Mouse (Mus musculus): ENCODE measurements around the gene Nub1. TPM values are rescaled to one million over a fixed set of nuclear protein-coding genes. Genes with fewer than 3 reads are reported as not detected.
A peak's percentile ranks its signal among the peaks of the same experiment; 100 is the strongest.

Gene Nub1
- polyA plus RNA-seq, 1 experiment = 80.0 TPM

DNA sequence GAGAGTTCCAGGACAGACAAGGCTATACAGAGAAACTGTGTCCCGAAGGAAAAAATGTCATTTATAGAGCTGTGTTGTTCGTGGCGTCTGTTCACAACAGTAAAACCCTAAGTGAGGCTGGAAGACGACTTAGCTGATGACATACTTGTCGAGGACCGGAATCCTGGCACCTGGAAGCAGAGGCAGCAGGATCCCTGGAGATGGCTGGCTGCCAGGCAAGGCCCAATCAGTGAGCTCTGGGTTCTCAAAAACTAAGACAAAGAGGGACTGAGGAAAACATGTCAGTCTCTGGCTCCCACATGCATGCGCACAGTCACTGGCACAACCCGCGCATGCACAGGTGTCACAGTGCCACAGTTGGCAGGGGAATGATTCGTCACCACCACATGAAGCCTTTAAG is 52.3 kb downstream of the Nub1 start:
- DNase-seq (ENCODE audit: extremely low spot score in 1 of 2, low spot score in 1 of 2) = no peak

DNA sequence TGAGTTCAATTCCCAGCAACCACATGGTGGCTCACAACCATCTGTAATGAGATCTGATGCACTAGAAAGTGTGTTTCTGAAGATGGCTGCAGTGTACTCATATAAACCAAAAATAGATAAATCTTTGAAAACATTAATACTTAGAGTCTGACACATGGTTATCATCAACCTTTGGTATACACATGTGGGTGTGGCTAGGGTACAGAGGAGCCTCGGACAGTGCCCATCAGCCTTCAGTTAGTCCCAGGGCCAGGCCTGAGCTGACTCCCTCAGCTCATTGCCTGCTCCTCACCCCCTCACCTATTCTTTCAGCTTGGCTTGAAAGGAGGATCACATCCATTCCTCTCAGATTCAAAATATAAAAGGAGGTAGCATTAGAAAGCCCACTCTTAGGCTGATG is 53.2 kb downstream of the Nub1 start:
- DNase-seq (ENCODE audit: extremely low spot score in 1 of 2, low spot score in 1 of 2) = no peak

GRCm38 (mm10) chr5:24739141-24739753 is 53.9 kb downstream of the Nub1 start:
- DNase-seq (ENCODE audit: extremely low spot score in 1 of 2, low spot score in 1 of 2) = peak; percentile 33 to 38

GRCm38 (mm10) chr5:24741172-24741885 is 56.0 kb downstream of the Nub1 start:
- DNase-seq (ENCODE audit: extremely low spot score in 1 of 2, low spot score in 1 of 2) = no peak

DNA sequence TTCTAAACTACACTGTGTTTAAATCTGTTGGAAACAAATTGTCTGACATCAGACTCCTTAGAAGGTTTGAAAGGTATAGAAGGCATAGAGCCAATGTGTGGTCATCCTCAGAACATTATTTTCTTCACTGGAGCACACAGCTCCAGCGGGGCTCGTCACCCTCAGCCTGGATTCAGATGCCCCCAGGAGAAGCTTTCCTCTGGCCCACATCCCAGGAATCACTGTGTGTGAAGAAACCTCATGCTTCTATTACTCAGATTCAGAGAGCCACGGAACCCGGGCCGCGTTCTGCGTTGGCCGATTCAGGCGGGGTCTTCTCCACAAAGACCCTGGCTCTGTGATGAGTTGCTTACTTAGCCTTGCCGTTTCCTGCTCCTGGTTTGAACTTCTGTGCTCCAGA is 58.6 kb downstream of the Nub1 start:
- DNase-seq (ENCODE audit: extremely low spot score in 1 of 2, low spot score in 1 of 2) = no peak

GRCm38 (mm10) chr5:24747533-24747932 is 62.2 kb downstream of the Nub1 start:
- DNase-seq (ENCODE audit: extremely low spot score in 1 of 2, low spot score in 1 of 2) = no peak

DNA sequence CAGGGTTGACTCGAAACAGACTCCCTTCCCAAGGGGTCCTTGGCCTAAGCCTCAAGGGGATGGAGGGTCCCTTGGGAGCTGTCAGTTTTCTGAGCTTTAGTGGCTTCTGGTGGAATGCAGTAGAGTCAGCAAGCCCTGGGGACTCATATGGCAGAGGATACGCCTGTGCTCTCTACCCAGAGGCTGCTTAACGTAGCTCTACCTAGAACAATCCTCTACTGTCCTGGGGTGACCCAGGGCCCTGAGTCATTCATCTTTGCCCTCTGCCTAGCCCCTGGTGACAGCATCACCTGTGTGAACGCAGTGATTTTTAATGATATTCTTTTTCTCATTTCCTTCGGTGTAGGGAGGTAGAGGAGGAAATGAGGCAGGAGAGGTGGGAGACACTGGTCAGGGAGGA is 64.4 kb downstream of the Nub1 start:
- no peak for DNase-seq (ENCODE audit: extremely low spot score in 1 of 2, low spot score in 1 of 2)

GRCm38 (mm10) chr5:24750321-24751304 is 65.3 kb downstream of the Nub1 start:
- DNase-seq (ENCODE audit: extremely low spot score in 1 of 2, low spot score in 1 of 2) = peak; percentile 62 to 82

DNA sequence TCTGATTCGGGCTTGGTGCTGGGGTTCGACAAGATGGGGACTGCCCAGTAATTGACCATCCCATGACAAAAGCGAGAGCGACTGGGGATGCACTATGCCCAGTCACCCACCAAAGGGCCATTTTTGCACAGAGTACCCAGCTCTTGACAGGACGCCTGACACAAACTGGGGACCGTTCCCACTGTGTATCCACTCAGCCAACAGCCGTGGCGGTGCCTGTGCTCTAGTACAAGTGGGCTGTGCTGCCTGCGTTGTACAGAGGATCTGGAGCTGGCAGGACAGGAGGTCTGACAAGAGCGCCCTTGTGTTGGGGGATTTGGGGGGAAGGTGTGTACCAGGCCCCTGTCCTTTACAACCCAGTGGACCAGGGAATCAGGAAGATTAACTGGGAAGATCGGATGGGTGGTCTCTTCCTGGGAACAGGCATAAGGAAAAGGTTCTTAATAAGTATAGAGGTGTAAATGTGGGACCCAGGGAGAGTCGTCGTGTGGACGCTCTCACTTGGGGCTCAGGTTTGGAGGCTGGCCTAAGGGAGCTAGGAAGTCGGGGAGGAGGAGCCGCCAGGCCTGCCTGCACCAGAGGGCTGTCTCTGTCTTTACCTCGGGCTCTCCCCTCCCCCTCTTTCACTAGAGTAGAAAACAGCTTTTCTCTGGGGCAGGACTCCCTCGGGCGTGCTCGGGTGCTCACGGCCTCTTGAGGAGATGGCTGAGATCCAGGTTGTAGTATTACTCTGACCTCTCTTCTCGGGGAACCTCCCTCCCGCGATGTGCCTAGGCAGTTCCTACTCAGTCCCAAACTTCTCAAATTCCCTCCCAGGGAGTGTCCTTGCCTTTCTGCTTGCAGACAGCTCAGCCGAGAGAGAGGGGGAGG is 66.2 kb downstream of the Nub1 start:
- peak in 1 of 2 experiments; percentile 24 for DNase-seq (ENCODE audit: extremely low spot score in 1 of 2, low spot score in 1 of 2)

DNA sequence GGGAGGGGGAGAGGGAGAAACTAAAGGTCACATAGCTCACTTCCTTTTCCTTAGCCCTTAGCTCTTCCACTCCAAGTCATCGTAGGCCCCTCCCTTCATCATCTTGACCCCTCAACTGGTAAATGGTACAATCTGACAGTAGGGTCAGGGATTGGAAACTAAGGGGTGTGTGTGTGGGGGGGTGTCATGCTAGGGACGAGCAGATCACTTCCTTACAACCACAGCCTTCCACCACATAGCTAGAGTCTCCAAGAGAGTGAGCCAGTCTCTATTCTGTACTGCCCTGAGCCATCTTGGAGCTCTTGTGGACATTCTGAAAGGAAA is 66.8 kb downstream of the Nub1 start:
- DNase-seq (ENCODE audit: extremely low spot score in 1 of 2, low spot score in 1 of 2) = no peak

GRCm38 (mm10) chr5:24756931-24757330 is 71.6 kb downstream of the Nub1 start:
- no peak for DNase-seq (ENCODE audit: extremely low spot score in 1 of 2, low spot score in 1 of 2)

DNA sequence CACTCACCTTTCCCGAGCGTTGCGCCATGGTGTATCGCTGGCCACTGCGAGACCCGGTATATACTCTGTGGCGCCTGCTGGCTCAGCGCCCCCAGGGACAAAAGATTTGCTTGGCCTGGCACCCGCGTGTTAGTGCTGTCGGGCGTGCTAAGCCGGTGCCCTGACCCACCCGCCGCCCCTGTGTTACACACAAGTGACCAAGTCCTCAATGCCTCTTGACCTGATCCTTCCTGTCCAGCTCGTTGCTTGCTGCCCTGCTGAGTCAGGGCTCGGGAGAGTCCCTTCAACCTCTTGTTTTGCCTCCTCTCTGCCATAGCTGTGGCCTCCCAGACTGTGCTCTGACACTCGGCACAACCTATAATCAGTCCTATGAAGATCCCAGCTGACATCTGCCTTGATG is 72.5 kb downstream of the Nub1 start, which contains the start of gene Crygn:
Gene Crygn, minus strand, starts transcription at position 193 of the 400 bp plus-strand sequence.
- no peak for DNase-seq (ENCODE audit: extremely low spot score in 1 of 2, low spot score in 1 of 2)

Other genes with a start within 250 kb of the Nub1 start
- 223 and 235 TPM in 2 replicates for gene Fastk, start 240.2 kb upstream of the Nub1 start, polyA plus RNA-seq (2012; rRNA removed)
- 42.7 and 43.7 TPM in 2 replicates for gene Tmub1, start 237.7 kb upstream of the Nub1 start, polyA plus RNA-seq (2012; rRNA removed)
- 390 and 432 TPM in 2 replicates for gene Agap3, start 233.4 kb upstream of the Nub1 start, polyA plus RNA-seq (2012; rRNA removed)
- gene Gbx1, start 158.3 kb upstream of the Nub1 start, polyA plus RNA-seq (2012; rRNA removed) = 0.04 TPM in 2 replicates
- 0.42 and 0.62 TPM in 2 replicates for gene Asb10, start 144.6 kb upstream of the Nub1 start, polyA plus RNA-seq (2012; rRNA removed)
- 0.18 and 0.59 TPM in 2 replicates for gene 4931409K22Rik, start 128.7 kb upstream of the Nub1 start, polyA plus RNA-seq (2012; rRNA removed)
- 78.1 and 86.2 TPM in 2 replicates for gene Abcf2, start 108.1 kb upstream of the Nub1 start, polyA plus RNA-seq (2012; rRNA removed)
- gene Chpf2, start 98.8 kb upstream of the Nub1 start, polyA plus RNA-seq (2012; rRNA removed) = 47.1 and 50.5 TPM in 2 replicates
- 116 and 135 TPM in 2 replicates for gene Smarcd3, start 61.1 kb upstream of the Nub1 start, polyA plus RNA-seq (2012; rRNA removed)
- gene Wdr86, start 45.2 kb downstream of the Nub1 start, polyA plus RNA-seq (2012; rRNA removed) = 1.1 and 1.3 TPM in 2 replicates
- not detected in 2 replicates for gene Crygn, start 72.5 kb downstream of the Nub1 start, polyA plus RNA-seq (2012; rRNA removed)
- 113 and 114 TPM in 2 replicates for gene Rheb, start 157.1 kb downstream of the Nub1 start, polyA plus RNA-seq (2012; rRNA removed)